Mouse (Mus musculus): ENCODE results near the gene Trim63. TPM values are rescaled to one million over a fixed set of nuclear protein-coding genes. Genes with fewer than 3 reads are reported as not detected.

Trim63 gene
- not detected for polyA plus RNA-seq (2017; shearing (Covaris generic))

DNA sequence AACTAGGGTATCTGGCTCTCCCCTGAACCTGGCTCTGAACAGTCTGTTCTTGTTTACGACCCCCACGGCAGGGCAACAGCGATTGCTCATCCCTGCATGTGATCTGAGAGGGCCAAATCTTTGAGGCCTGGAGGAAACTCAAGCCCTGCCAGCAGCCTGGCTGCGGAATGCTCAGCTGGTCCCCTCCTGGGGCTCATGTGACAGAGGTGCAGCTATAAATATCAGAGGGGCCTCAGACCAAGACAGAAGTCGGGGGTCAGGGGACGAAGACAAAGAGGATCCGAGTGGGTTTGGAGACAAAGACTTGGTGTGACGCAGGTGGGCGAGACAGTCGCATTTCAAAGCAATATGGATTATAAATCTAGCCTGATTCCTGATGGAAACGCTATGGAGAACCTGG lies at the start of gene Trim63:
TSS of gene Trim63 (plus strand) at position 245 of the 400 bp plus-strand sequence.

DNA sequence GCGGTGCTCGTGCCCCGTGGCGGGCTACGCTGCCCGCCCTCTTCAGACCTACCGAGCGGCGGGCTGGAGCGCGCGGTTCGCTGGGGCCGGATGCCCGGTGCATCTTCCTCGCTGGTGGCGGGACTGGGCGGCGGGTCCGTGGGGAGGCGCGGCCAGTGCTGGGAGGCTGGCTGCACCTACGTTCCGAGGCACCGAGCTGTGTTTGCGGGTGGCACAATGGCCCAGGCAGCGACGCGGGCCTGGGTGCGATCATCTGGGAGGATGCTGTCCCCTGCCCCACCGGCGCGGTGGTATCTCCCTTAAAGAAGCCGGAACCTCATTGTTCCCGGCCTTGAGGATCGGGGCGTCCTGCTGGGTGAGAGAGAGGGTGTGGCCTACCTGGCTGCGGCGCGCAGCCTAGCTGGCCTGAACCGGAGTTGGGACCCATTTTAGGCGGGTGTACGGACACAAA lies 27.3 kb upstream of the Trim63 start, which contains the start of gene Pdik1l:
TSS of gene Pdik1l (minus strand) at position 321 of the 451 bp plus-strand sequence.

DNA sequence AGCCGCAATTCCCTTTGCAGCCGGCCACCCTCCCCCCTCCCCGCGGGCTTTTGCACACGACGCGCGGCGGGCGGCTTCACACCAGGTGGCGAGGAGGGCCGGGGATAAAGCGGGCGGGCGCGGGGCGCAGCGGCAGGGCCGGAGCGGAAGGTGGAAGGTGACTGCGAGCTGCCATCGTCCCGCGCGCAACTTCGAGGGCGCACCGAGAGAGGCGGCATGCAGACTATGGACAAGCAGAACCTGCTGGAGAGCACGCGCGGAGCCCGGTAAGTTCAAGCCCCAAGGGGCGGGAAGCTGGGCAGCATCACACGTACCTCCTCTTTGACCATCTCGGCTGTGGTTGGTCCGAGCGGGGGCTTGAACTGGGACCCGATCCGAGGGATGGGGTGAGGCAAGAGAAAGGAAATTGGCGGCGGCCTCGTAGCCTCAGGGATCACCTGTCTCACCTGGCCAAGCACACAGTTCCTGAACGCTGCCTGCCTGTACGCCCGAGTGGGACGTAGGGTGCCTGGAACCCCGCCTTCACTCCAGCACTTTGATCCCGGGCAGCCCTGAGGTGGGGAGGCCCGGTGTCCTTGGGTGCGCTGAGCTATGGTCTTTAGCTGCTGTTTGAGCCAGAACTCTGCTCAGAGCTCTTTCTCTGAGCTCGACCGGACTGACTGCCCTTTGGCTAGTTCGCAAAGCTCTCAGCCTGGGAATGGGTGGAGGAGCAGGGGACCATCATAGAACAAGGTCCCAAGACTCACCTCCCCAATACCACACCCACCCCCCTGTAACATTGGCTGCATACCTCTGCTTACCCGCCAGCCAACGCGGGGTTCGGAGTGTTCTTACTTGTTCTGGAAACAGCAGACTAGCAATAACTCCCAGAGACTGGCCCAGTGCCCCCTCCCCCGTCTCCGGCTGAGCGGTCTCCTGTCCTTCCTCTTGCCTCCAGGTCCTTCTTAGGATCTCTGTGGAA lies 28.4 kb downstream of the Trim63 start, which contains the start of gene Slc30a2:
TSS of gene Slc30a2 (plus strand) at position 111 of the 961 bp plus-strand sequence.

Other genes starting within 250 kb of the Trim63 start
- 2,277 TPM for gene Cd52, start 220.0 kb upstream of the Trim63 start, polyA plus RNA-seq (2017; shearing (Covaris generic))
- 35.9 TPM for gene Ubxn11, start 212.6 kb upstream of the Trim63 start, polyA plus RNA-seq (2017; shearing (Covaris generic))
- 1,134 TPM for gene Sh3bgrl3, start 186.3 kb upstream of the Trim63 start, polyA plus RNA-seq (2017; shearing (Covaris generic))
- gene Cep85, start 128.0 kb upstream of the Trim63 start, polyA plus RNA-seq (2017; shearing (Covaris generic)) = 63.6 TPM
- not detected for gene Gm7534, start 112.1 kb upstream of the Trim63 start, polyA plus RNA-seq (2017; shearing (Covaris generic))
- gene Catsper4, start 87.7 kb upstream of the Trim63 start, polyA plus RNA-seq (2017; shearing (Covaris generic)) = not detected
- gene Cnksr1, start 76.7 kb upstream of the Trim63 start, polyA plus RNA-seq (2017; shearing (Covaris generic)) = not detected
- 5.1 TPM for gene E130218I03Rik, start 71.5 kb upstream of the Trim63 start, polyA plus RNA-seq (2017; shearing (Covaris generic))
- gene Zfp593, start 69.5 kb upstream of the Trim63 start, polyA plus RNA-seq (2017; shearing (Covaris generic)) = 27.2 TPM
- gene Gm30191, start 68.2 kb upstream of the Trim63 start, polyA plus RNA-seq (2017; shearing (Covaris generic)) = not detected
- not detected for gene Grrp1, start 61.0 kb upstream of the Trim63 start, polyA plus RNA-seq (2017; shearing (Covaris generic))
- 7.2 TPM for gene Pdik1l, start 27.2 kb upstream of the Trim63 start, polyA plus RNA-seq (2017; shearing (Covaris generic))
- gene Slc30a2, start 28.1 kb downstream of the Trim63 start, polyA plus RNA-seq (2017; shearing (Covaris generic)) = not detected
- gene Extl1, start 68.7 kb downstream of the Trim63 start, polyA plus RNA-seq (2017; shearing (Covaris generic)) = 0.33 TPM
- 1.0 TPM for gene Pafah2, start 81.2 kb downstream of the Trim63 start, polyA plus RNA-seq (2017; shearing (Covaris generic))
- 26.9 TPM for gene Stmn1, start 153.2 kb downstream of the Trim63 start, polyA plus RNA-seq (2017; shearing (Covaris generic))
- gene Paqr7, start 181.6 kb downstream of the Trim63 start, polyA plus RNA-seq (2017; shearing (Covaris generic)) = 9.9 TPM
- gene Aunip, start 195.9 kb downstream of the Trim63 start, polyA plus RNA-seq (2017; shearing (Covaris generic)) = not detected
- 85.4 TPM for gene Mtfr1l, start 220.3 kb downstream of the Trim63 start, polyA plus RNA-seq (2017; shearing (Covaris generic))
- 3.5 TPM for gene Selenon, start 237.0 kb downstream of the Trim63 start, polyA plus RNA-seq (2017; shearing (Covaris generic))

Measured in effector memory CD4-positive, alpha-beta T cell, adult 7 months (primary cell).